Mouse (Mus musculus) forebrain, embryonic 12.5 days (tissue): ENCODE results near the gene Suds3. TPM values are rescaled to one million over a fixed set of nuclear protein-coding genes. Genes with fewer than 3 reads are reported as not detected.

Source experiments
- ATAC-seq: fragments of 200-750 bp; cut with Nextera tagmentation; 2 replicates; pipeline ENCODE4 v1.8.0; 2017; ENCODE audit warnings: moderate TSS enrichment; ENCODE audit not compliant: low FRiP score
- H3K27ac ChIP-seq: fragments of 300-500 bp; sonication (generic); 2 replicates; pipeline ENCODE4 v1.5.1; 2016; ENCODE audit warnings: mild to moderate bottlenecking
- H3K27me3 ChIP-seq: fragments of 300-500 bp; sonication (generic); 2 replicates; pipeline ENCODE4 v1.6.1; 2016; ENCODE audit warnings: mild to moderate bottlenecking
- H3K36me3 ChIP-seq: fragments of 300-500 bp; sonication (generic); replicated peaks from 2 replicates; pipeline ENCODE4 v1.6.1; 2016; ENCODE audit warnings: mild to moderate bottlenecking
- H3K4me1 ChIP-seq: fragments of 300-500 bp; sonication (generic); 2 replicates; pipeline ENCODE4 v1.6.1; 2016
- H3K4me2 ChIP-seq: fragments of 300-500 bp; sonication (generic); 2 replicates; pipeline ENCODE4 v1.6.1; 2016; ENCODE audit warnings: mild to moderate bottlenecking, moderate library complexity
- H3K4me3 ChIP-seq: fragments of 300-500 bp; sonication (generic); replicated peaks from 2 replicates; pipeline ENCODE4 v1.5.1; 2016; ENCODE audit warnings: mild to moderate bottlenecking
- H3K9ac ChIP-seq: fragments of 300-500 bp; sonication (generic); 2 replicates; pipeline ENCODE4 v1.6.1; 2016; ENCODE audit warnings: mild to moderate bottlenecking
- H3K9me3 ChIP-seq: fragments of 300-500 bp; sonication (generic); 2 replicates; pipeline ENCODE4 v1.6.1; 2016
- WGBS: fragments of 180-500 bp; shearing (Covaris S2); methylation state at CpG from one replicate; pipeline ENCODE4 v1.1.7; 2016; 5-methylcytosine and 5-hydroxymethylcytosine counted together
- polyA plus RNA-seq: library from polyadenylated mRNA; unstranded; fragments of >200 nt; fragmentation: Nextera tagmentation; extraction: Ambion mirVana; gene quantifications from 2 replicates; pipeline ENCODE4 v1.2.1, GENCODE M21; 2016

Suds3 gene
- polyA plus RNA-seq, 1 experiment from 2014 or later = 113 TPM

- no peak overlapping the region for H3K27ac ChIP-seq
- no peak overlapping the region for H3K4me3 ChIP-seq
- H3K9me3 ChIP-seq = no peaks in the 10 kb centered on the region
- 82% methylated on average over 18 of the region's 18 CpGs for WGBS
- H3K4me1 ChIP-seq = no peaks in the 10 kb centered on the region
- H3K36me3 ChIP-seq = no peaks in the 10 kb centered on the region
- no peaks in the 10 kb centered on the region for H3K27me3 ChIP-seq
- no peak overlapping the region for H3K9ac ChIP-seq
- ATAC-seq = no peak
- H3K4me2 ChIP-seq = no peak overlapping the region
Observed at GRCm38 (mm10) chr5:117060484-117061130, 55.3 kb downstream of the Suds3 start.

GRCm38 (mm10) chr5:117049940-117050339 lies 66.0 kb downstream of the Suds3 start:
- no peak overlapping the region for H3K4me2 ChIP-seq
- ATAC-seq = no peak
- H3K4me1 ChIP-seq = no peaks in the 10 kb centered on the region
- no peaks in the 10 kb centered on the region for H3K9me3 ChIP-seq
- no peaks in the 10 kb centered on the region for H3K27me3 ChIP-seq
- no peaks in the 10 kb centered on the region for H3K36me3 ChIP-seq
- WGBS = 82% methylated on average over 7 of the region's 7 CpGs
- H3K9ac ChIP-seq = no peak overlapping the region
- H3K27ac ChIP-seq = no peak overlapping the region
- H3K4me3 ChIP-seq = no peak overlapping the region

DNA sequence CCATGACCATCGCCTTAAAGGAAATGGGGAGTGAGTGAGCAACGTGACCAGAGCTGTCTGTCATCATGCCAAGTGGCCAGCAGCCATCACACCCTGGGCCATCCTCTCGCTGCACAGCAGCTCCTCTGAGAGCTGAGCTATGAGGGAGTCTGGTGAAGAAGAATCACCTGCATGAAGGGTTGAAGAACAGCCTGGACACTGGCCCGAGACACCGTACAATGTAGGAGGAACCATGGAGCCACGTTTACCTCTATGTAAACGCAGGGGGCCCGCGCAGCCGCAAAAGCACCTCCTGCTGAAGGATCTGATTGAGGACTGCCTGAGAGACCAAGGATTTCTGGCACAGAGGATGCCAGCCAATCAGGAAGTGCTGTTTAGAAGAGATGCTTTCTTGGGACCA lies 70.8 kb downstream of the Suds3 start:
- H3K36me3 ChIP-seq = no peaks in the 10 kb centered on the region
- 66% methylated on average over 10 of the region's 10 CpGs for WGBS
- no peak overlapping the region for H3K9ac ChIP-seq
- H3K4me3 ChIP-seq = no peak overlapping the region
- H3K27ac ChIP-seq = no peak overlapping the region
- ATAC-seq = no peak
- H3K4me1 ChIP-seq = no peaks in the 10 kb centered on the region
- H3K9me3 ChIP-seq = no peaks in the 10 kb centered on the region
- no peak overlapping the region for H3K4me2 ChIP-seq
- H3K27me3 ChIP-seq = no peaks in the 10 kb centered on the region

DNA sequence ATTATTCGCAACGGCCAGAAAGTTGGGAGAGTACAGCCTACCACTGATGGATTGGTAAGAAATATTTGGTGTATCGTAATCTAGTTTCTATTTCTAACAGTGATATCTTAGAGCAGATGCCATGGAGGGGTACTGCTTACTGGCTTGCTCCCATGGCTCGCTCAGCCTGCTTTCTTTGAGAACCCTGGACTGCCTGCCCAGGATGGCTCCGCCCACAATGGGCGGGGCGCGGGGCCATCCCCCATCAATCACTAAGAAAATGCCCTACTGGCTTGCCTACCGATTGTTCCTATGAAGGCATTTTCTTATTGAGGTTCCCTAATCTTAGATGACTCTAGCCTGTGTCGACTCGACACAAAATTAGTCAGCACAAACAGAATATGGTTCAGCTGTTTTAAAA lies 73.3 kb downstream of the Suds3 start:
- Histone ChIP-seq H3K36me3 (no peaks in the 10 kb centered on the region), H3K4me2 (no peak overlapping the region), H3K9me3 (no peaks in the 10 kb centered on the region), H3K4me3 (no peak overlapping the region), H3K9ac (no peak overlapping the region), H3K4me1 (no peaks in the 10 kb centered on the region), H3K27ac (no peak overlapping the region), H3K27me3 (no peaks in the 10 kb centered on the region)
- no peak for ATAC-seq
- WGBS = 74% methylated on average over 11 of the region's 11 CpGs

Other genes starting within 250 kb of the Suds3 start
- 24.3 and 24.8 TPM in 2 replicates for gene Taok3, start 4.0 kb upstream of the Suds3 start, polyA plus RNA-seq
- 856 and 860 TPM in 2 replicates for gene Pebp1, start 171.5 kb upstream of the Suds3 start, polyA plus RNA-seq
- 3.0 and 3.7 TPM in 2 replicates for gene Vsig10, start 203.0 kb upstream of the Suds3 start, polyA plus RNA-seq
- gene Wsb2, start 241.2 kb upstream of the Suds3 start, polyA plus RNA-seq = 94.4 and 95.5 TPM in 2 replicates